Comparison of ENCODE assay signal across 9 mouse cellular contexts in the genomic region with DNA sequence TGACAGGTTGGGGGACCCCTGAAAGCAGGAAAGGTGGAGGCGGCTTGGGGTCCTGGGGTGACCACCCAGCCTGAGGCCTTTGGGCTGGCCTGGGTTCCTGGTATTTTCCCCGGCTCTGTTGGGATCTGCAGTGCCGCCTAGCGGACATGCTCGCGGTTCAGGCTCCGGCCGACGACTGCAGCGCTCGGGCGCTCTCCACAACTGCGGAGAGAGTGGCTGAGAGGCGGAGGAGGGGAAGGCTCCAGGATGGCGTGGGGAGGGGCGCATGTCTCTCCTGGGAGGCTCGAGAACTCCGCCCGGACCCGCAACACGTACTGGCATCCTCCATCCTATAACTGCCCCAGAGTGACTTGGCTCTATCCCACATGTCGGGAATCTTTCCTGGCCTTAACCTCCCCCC. TPM values are rescaled to one million over a fixed set of nuclear protein-coding genes. Genes with fewer than 3 reads are reported as not detected.
DNase-seq lines count a peak whose midpoint lies in the region; ATAC-seq and TF ChIP-seq lines count a peak whose summit lies in the region.
"Had no signal": no experiment of that assay in that cellular context is flagged by ENCODE, and none has a peak within 500 bp of the region (broad histone marks: within the 10 kb centered on the region; RNA-seq: fewer than 3 reads in every experiment).

No protein-coding gene starts in this region.

- TF ChIP-seq EP300 in liver, postnatal 0 days (IDR thresholded peaks at IDR 0.05; ENCODE audit: low read depth), result no peak

- TF ChIP-seq CTCF in liver, postnatal 0 days (IDR thresholded peaks at IDR 0.05; ENCODE audit: low read depth), result peak; percentile 81

- H3K27ac ChIP-seq in heart, embryonic 15.5 days, result no peak overlapping the region
- no peak overlapping the region for H3K27ac ChIP-seq in liver, postnatal 0 days (ENCODE audit: low read depth)
- H3K27ac ChIP-seq in neural tube, embryonic 13.5 days (replicated peaks), result no peak overlapping the region; the same call in 1 of the 2 replicates

- WGBS in heart, embryonic 15.5 days, result under 1% methylated on average over 22 of the region's 22 CpGs
- 3% methylated on average over 19 of the region's 22 CpGs for WGBS in liver, postnatal 0 days (ENCODE audit: insufficient replicate concordance)
- under 1% methylated on average over 22 of the region's 22 CpGs for WGBS in neural tube, embryonic 13.5 days

- peak; percentile 65 for ATAC-seq in heart, embryonic 15.5 days (replicated peaks; ENCODE audit: insufficient number of reproducible peaks, insufficient read depth, low FRiP score, low read depth)
- ATAC-seq in liver, postnatal 0 days, result 0 out of 2 replicates have a peak, but pooled peaks have one; percentile 31
- ATAC-seq in neural tube, embryonic 13.5 days (ENCODE audit: low read depth), result peak; percentile 75

- DNase-seq in spleen, adult 18-20 months, result peak; percentile 26 to 63
- no peak for DNase-seq in spleen, postnatal 36 days (ENCODE audit: low spot score in 2 of 2)
- DNase-seq in fibroblast of lung, adult 2 months (ENCODE audit: low read depth), result peak; percentile 71
- peak; percentile 94 for DNase-seq in kidney, postnatal 10 days
- peak; percentile 75 for DNase-seq in liver, postnatal 0 days
- DNase-seq in thymus, postnatal 36 days, result peak; percentile 49 to 57

- H3K4me1 ChIP-seq in heart, embryonic 15.5 days (replicated peaks), result peaks cover 38% of the 10 kb centered on the region
- peaks cover 16% of the 10 kb centered on the region for H3K4me1 ChIP-seq in liver, postnatal 0 days (ENCODE audit: insufficient read depth)
- H3K4me1 ChIP-seq in neural tube, embryonic 13.5 days (replicated peaks), result peaks cover 37% of the 10 kb centered on the region

- no peaks in the 10 kb centered on the region for H3K9me3 ChIP-seq in heart, embryonic 15.5 days (replicated peaks)
- H3K9me3 ChIP-seq in liver, postnatal 0 days (ENCODE audit: low read length), result no peaks in the 10 kb centered on the region
- no peaks in the 10 kb centered on the region; the same call in 1 of the 2 replicates for H3K9me3 ChIP-seq in neural tube, embryonic 13.5 days

- peak overlapping the region; percentile 68 for H3K4me2 ChIP-seq in heart, embryonic 15.5 days
- peak overlapping the region; percentile 40; the same call in 1 of the 2 replicates for H3K4me2 ChIP-seq in liver, postnatal 0 days (ENCODE audit: low read depth, low read length)
- peak overlapping the region; percentile 91 for H3K4me2 ChIP-seq in neural tube, embryonic 13.5 days

- no peaks in the 10 kb centered on the region for H3K36me3 ChIP-seq in heart, embryonic 15.5 days
- no peaks in the 10 kb centered on the region for H3K36me3 ChIP-seq in liver, postnatal 0 days (replicated peaks; ENCODE audit: insufficient read depth, low read length)
- H3K36me3 ChIP-seq in neural tube, embryonic 13.5 days, result peaks cover 13% of the 10 kb centered on the region
- H3K36me3 ChIP-seq: G1E had no signal

- H3K9ac ChIP-seq in heart, embryonic 15.5 days, result no peak overlapping the region
- H3K9ac ChIP-seq in liver, postnatal 0 days (replicated peaks), result no peak overlapping the region
- H3K9ac ChIP-seq in neural tube, embryonic 13.5 days, result 0 out of 2 replicates have a peak overlapping the region, but pooled peaks have one; percentile 26

- peaks cover 31% of the 10 kb centered on the region for H3K27me3 ChIP-seq in heart, embryonic 15.5 days
- peaks cover 54% of the 10 kb centered on the region for H3K27me3 ChIP-seq in liver, postnatal 0 days (ENCODE audit: insufficient read depth, low read length)
- H3K27me3 ChIP-seq in neural tube, embryonic 13.5 days, result 0 out of 2 replicates have a peak, but pooled peaks cover 9% of the 10 kb centered on the region

- peak overlapping the region; percentile 47 for H3K4me3 ChIP-seq in heart, embryonic 15.5 days
- H3K4me3 ChIP-seq in liver, postnatal 0 days (ENCODE audit: low read depth, low read length), result no peak overlapping the region
- peak overlapping the region; percentile 23 for H3K4me3 ChIP-seq in neural tube, embryonic 13.5 days

RNA-seq across cellular contexts. Expression of a gene that starts 7.9 kb away (rescaled TPM):
- polyA plus RNA-seq in heart, embryonic 15.5 days (2015; fragmentation: Nextera tagmentation; extraction: Ambion mirVana), result 3.0 and 5.4 TPM in 2 replicates
- 0.99 and 1.1 TPM in 2 replicates for polyA plus RNA-seq in liver, postnatal 0 days (2015; fragmentation: Nextera tagmentation; extraction: Ambion mirVana)
- 16.9 and 20.4 TPM in 2 replicates for polyA plus RNA-seq in neural tube, embryonic 13.5 days (2015; fragmentation: Nextera tagmentation; extraction: Ambion mirVana)

RNA-seq across cellular contexts. Expression of a gene that starts 38.0 kb away (rescaled TPM):
- 0.70 and 0.83 TPM in 2 replicates for polyA plus RNA-seq in heart, embryonic 15.5 days (2015; fragmentation: Nextera tagmentation; extraction: Ambion mirVana)
- polyA plus RNA-seq in liver, postnatal 0 days (2015; fragmentation: Nextera tagmentation; extraction: Ambion mirVana), result 0.15 and 0.28 TPM in 2 replicates
- 0.54 TPM in 1 of 2 replicates, not detected in the other for polyA plus RNA-seq in neural tube, embryonic 13.5 days (2015; fragmentation: Nextera tagmentation; extraction: Ambion mirVana)
- polyA plus RNA-seq: G1E had no signal

Comparison
In these comparisons a context has a peak if more than half of its experiments do, and no peak if none do; other contexts are left out.
1. DNase-seq: peak in spleen, adult 18-20 months (2 of 2), fibroblast of lung, adult 2 months (single experiment), kidney, postnatal 10 days (single experiment), liver, postnatal 0 days (single experiment) and thymus, postnatal 36 days (2 of 2); none in spleen, postnatal 36 days (0 of 2).
2. H3K4me2 ChIP-seq: peak in every context shown above with its lines; median percentile 91 in neural tube, embryonic 13.5 days; 68 in heart, embryonic 15.5 days; 40 in liver, postnatal 0 days.
3. Peak in every context shown above with its lines, with median percentiles within 50 percentile points of each other: ATAC-seq.